22 mouse cellular contexts compared by ENCODE assay signal in genomic region chr12:42658226-42658625, GRCm38 (mm10).
DNase-seq lines count a peak whose midpoint lies in the region; ATAC-seq and TF ChIP-seq lines count a peak whose summit lies in the region.
"Had no signal": no experiment of that assay in that cellular context is flagged by ENCODE, and none has a peak within 500 bp of the region (broad histone marks: within the 10 kb centered on the region; RNA-seq: fewer than 3 reads in every experiment).

No protein-coding gene starts in this region.

- H3K4me1 ChIP-seq in kidney, embryonic 14.5 days (ENCODE audit: control insufficient read depth, insufficient read depth, low read length), result no peaks in the 10 kb centered on the region
- no peaks in the 10 kb centered on the region for H3K4me1 ChIP-seq in thymus, adult 2 months (replicated peaks; ENCODE audit: control insufficient read depth, insufficient read depth, low read length)

- H3K36me3 ChIP-seq in kidney, embryonic 14.5 days (ENCODE audit: control insufficient read depth, insufficient read depth, low read length), result no peaks in the 10 kb centered on the region
- no peaks in the 10 kb centered on the region for H3K36me3 ChIP-seq in thymus, adult 2 months (ENCODE audit: control insufficient read depth, insufficient read depth, low read length)
- H3K36me3 ChIP-seq: G1E had no signal

- ATAC-seq in kidney, embryonic 14.5 days (ENCODE audit: low FRiP score, low TSS enrichment), result no peak
- ATAC-seq: activated CD4-positive, CD25-positive, alpha-beta regulatory T cell, adult 4 months; CD4-positive, CD25-positive, alpha-beta regulatory T cell, adult 4 months; Patski had no signal

- peak; percentile 13 for DNase-seq in Muller cell, postnatal 12 days (ENCODE audit: inconsistent ontology term)
- DNase-seq in retina, embryonic 14.5 days (ENCODE audit: low spot score), result peak; percentile 74
- DNase-seq in retina, postnatal 1 day, result peak; percentile 57
- no peak for DNase-seq in thymus, adult 2 months
- DNase-seq in adrenal gland, postnatal 25 days, result no peak
- DNase-seq: adrenal gland, adult 2 months; adrenal gland, adult 8-10 months; adrenal gland, postnatal 10 days; adrenal gland, postnatal 14 days; adrenal gland, postnatal 36 days; B cell, adult 2 months; cerebellum, adult 11 months; cerebellum, adult 11-12 months; cerebellum, adult 18-20 months; cerebellum, adult 2 months; cerebellum, adult 8-10 months had no signal

- no peak overlapping the region for H3K27ac ChIP-seq in kidney, embryonic 14.5 days (ENCODE audit: low read depth, low read length)
- H3K27ac ChIP-seq in thymus, adult 2 months (ENCODE audit: control insufficient read depth, insufficient read depth, low read length), result no peak overlapping the region

- no peaks in the 10 kb centered on the region for H3K27me3 ChIP-seq in kidney, embryonic 14.5 days (ENCODE audit: control insufficient read depth, insufficient read depth, low read length)
- no peaks in the 10 kb centered on the region for H3K27me3 ChIP-seq in thymus, adult 2 months (ENCODE audit: control insufficient read depth, insufficient read depth, low read length)
- H3K27me3 ChIP-seq: CH12.LX, Patski had no signal

- H3K9me3 ChIP-seq in kidney, embryonic 14.5 days (ENCODE audit: control insufficient read depth, low read length), result no peaks in the 10 kb centered on the region
- H3K9me3 ChIP-seq: G1E had no signal

- H3K4me3 ChIP-seq in kidney, embryonic 14.5 days (ENCODE audit: low read length), result no peak overlapping the region
- H3K4me3 ChIP-seq in thymus, adult 2 months (ENCODE audit: control insufficient read depth, insufficient read depth, low read length), result no peak overlapping the region

- no peak overlapping the region for H3K9ac ChIP-seq in kidney, embryonic 14.5 days (ENCODE audit: low read depth, low read length)

- TF ChIP-seq CTCF in thymus, adult 2 months (IDR thresholded peaks at IDR 0.05; ENCODE audit: borderline replicate concordance, control insufficient read depth, extremely low read depth, insufficient read depth, low read length, poor library complexity), result no peak

- no peak for TF ChIP-seq POLR2A in thymus, adult 2 months (IDR thresholded peaks at IDR 0.05; ENCODE audit: control insufficient read depth, extremely low read depth, insufficient read depth, low read length, poor library complexity)

- H3K4me2 ChIP-seq in kidney, embryonic 14.5 days (replicated peaks; ENCODE audit: low read depth, low read length), result no peak overlapping the region

- 75% methylated on average over 2 of the region's 2 CpGs for WGBS in kidney, embryonic 14.5 days
- WGBS in thymus, adult 2 months, result 83% methylated on average over 2 of the region's 2 CpGs

Comparison
In these comparisons a context has a peak if more than half of its experiments do, and no peak if none do; other contexts are left out.
1. DNase-seq: peak in Muller cell, postnatal 12 days (single experiment), retina, embryonic 14.5 days (single experiment) and retina, postnatal 1 day (single experiment); none in thymus, adult 2 months (single experiment) and adrenal gland, postnatal 25 days (single experiment).